ENCODE assay signal across 13 mouse cellular contexts in the genomic region with DNA sequence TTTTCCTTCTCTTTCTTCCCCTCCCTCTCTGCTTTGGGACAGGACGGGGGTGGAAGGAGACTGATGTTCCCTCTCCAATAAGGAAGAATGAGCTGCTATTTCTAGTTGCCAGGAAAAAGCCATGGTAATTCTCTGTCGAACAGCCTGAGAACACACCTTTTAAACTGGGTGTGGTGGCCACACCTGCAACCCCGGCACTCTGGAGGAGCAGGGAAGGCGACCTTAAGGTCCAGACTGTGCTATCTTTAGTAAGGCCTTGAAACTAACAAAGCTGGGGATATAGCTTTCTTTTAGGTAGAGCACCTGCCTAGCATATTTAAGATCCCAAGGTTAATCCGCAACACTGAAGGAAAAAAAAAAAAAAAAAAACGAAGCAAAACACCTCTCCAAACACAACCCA.
DNase-seq lines count a peak whose midpoint lies in the region; ATAC-seq and TF ChIP-seq lines count a peak whose summit lies in the region.
"Had no signal": no experiment of that assay in that cellular context is flagged by ENCODE, and none has a peak within 500 bp of the region (broad histone marks: within the 10 kb centered on the region; RNA-seq: fewer than 3 reads in every experiment).

No protein-coding gene starts in this region.

- intact Hi-C loops in gastrocnemius, adult 2 months (cut with DNase I): no loop called here
- intact Hi-C loops in gastrocnemius, postnatal 36 days (cut with DNase I): no loop called here

- peaks cover 8% of the 10 kb centered on the region for H3K4me1 ChIP-seq in midbrain, embryonic 13.5 days (replicated peaks)
- no peaks in the 10 kb centered on the region for H3K4me1 ChIP-seq in midbrain, postnatal 0 days (ENCODE audit: insufficient read depth, low read length)
- H3K4me1 ChIP-seq in intestine, embryonic 16.5 days (ENCODE audit: control insufficient read depth, insufficient read depth, low read length): no peaks in the 10 kb centered on the region
- H3K4me1 ChIP-seq in stomach, embryonic 16.5 days (ENCODE audit: control insufficient read depth, insufficient read depth, low read length): no peaks in the 10 kb centered on the region
- H3K4me1 ChIP-seq: liver, embryonic 12.5 days had no signal

- 74% methylated on average over 6 of the region's 6 CpGs for WGBS in midbrain, embryonic 13.5 days
- WGBS in midbrain, postnatal 0 days: 73% methylated on average over 6 of the region's 6 CpGs
- 50% methylated on average over 6 of the region's 6 CpGs for WGBS in intestine, embryonic 16.5 days
- 47% methylated on average over 6 of the region's 6 CpGs for WGBS in stomach, embryonic 16.5 days

- H3K27ac ChIP-seq in gastrocnemius, adult 2 months: peak overlapping the region; percentile 80; the same call in 1 of the 2 replicates
- H3K27ac ChIP-seq in midbrain, embryonic 13.5 days: no peak overlapping the region
- no peak overlapping the region for H3K27ac ChIP-seq in midbrain, postnatal 0 days (ENCODE audit: low read depth, low read length)
- H3K27ac ChIP-seq in intestine, embryonic 16.5 days (ENCODE audit: low read length): peak overlapping the region; percentile 78
- peak overlapping the region; percentile 36; the same call in 1 of the 2 replicates for H3K27ac ChIP-seq in stomach, embryonic 16.5 days (ENCODE audit: low read length)
- H3K27ac ChIP-seq: heart, embryonic 13.5 days; liver, embryonic 12.5 days had no signal

- no peak overlapping the region for H3K9ac ChIP-seq in midbrain, embryonic 13.5 days (replicated peaks)
- no peak overlapping the region for H3K9ac ChIP-seq in midbrain, postnatal 0 days (replicated peaks; ENCODE audit: low read length, poor library complexity, severe bottlenecking)
- H3K9ac ChIP-seq in intestine, embryonic 16.5 days (ENCODE audit: low read depth, low read length): no peak overlapping the region
- no peak overlapping the region for H3K9ac ChIP-seq in stomach, embryonic 16.5 days (ENCODE audit: low read length)
- H3K9ac ChIP-seq: heart, embryonic 13.5 days; liver, embryonic 12.5 days had no signal

- no peak for TF ChIP-seq CTCF in gastrocnemius, adult 2 months (IDR thresholded peaks at IDR 0.05)
- no peak for TF ChIP-seq CTCF in midbrain, postnatal 0 days (IDR thresholded peaks at IDR 0.05)

- H3K4me2 ChIP-seq in midbrain, embryonic 13.5 days (replicated peaks): peak overlapping the region; percentile 30
- H3K4me2 ChIP-seq in midbrain, postnatal 0 days (ENCODE audit: low read depth, low read length, poor library complexity, severe bottlenecking): no peak overlapping the region
- H3K4me2 ChIP-seq in intestine, embryonic 16.5 days (ENCODE audit: low read depth, low read length): peak overlapping the region; percentile 41
- H3K4me2 ChIP-seq in stomach, embryonic 16.5 days (ENCODE audit: low read depth, low read length): peak overlapping the region; percentile 47

- no peaks in the 10 kb centered on the region for H3K9me3 ChIP-seq in midbrain, embryonic 13.5 days
- H3K9me3 ChIP-seq in midbrain, postnatal 0 days (ENCODE audit: low read length): no peaks in the 10 kb centered on the region
- no peaks in the 10 kb centered on the region for H3K9me3 ChIP-seq in intestine, embryonic 16.5 days (ENCODE audit: control insufficient read depth, low read length)
- H3K9me3 ChIP-seq in stomach, embryonic 16.5 days (replicated peaks; ENCODE audit: control insufficient read depth, low read length): no peaks in the 10 kb centered on the region
- H3K9me3 ChIP-seq: liver, embryonic 12.5 days had no signal

- 0 out of 2 replicates have a peak, but pooled peaks have one; percentile 2 for ATAC-seq in midbrain, embryonic 13.5 days
- no peak for ATAC-seq in midbrain, postnatal 0 days (ENCODE audit: low FRiP score)
- ATAC-seq in intestine, embryonic 16.5 days: peak; percentile 95
- peak; percentile 73 for ATAC-seq in stomach, embryonic 16.5 days (ENCODE audit: insufficient read depth, low FRiP score)
- ATAC-seq: liver, embryonic 12.5 days had no signal

- H3K4me3 ChIP-seq in gastrocnemius, adult 2 months: no peak overlapping the region
- no peak overlapping the region for H3K4me3 ChIP-seq in midbrain, embryonic 13.5 days (replicated peaks)
- H3K4me3 ChIP-seq in midbrain, postnatal 0 days (ENCODE audit: low read depth, low read length): no peak overlapping the region
- no peak overlapping the region for H3K4me3 ChIP-seq in intestine, embryonic 16.5 days (ENCODE audit: low read length)
- H3K4me3 ChIP-seq in stomach, embryonic 16.5 days (replicated peaks; ENCODE audit: low read length): 0 out of 2 replicates have a peak overlapping the region, but pooled peaks have one; percentile 15
- H3K4me3 ChIP-seq: liver, embryonic 12.5 days had no signal

- DNase-seq in gastrocnemius, adult 2 months: no peak
- DNase-seq in gastrocnemius, postnatal 36 days: no peak
- no peak for DNase-seq in midbrain, postnatal 0 days (ENCODE audit: low spot score)
- DNase-seq in cerebellum, adult 9-11 months: no peak
- DNase-seq in testis, postnatal 14 days (ENCODE audit: low spot score): no peak
- DNase-seq: gastrocnemius, postnatal 25 days; spleen, adult 18-20 months had no signal

- no peaks in the 10 kb centered on the region for H3K36me3 ChIP-seq in midbrain, embryonic 13.5 days
- no peaks in the 10 kb centered on the region for H3K36me3 ChIP-seq in midbrain, postnatal 0 days (ENCODE audit: insufficient read depth, low read length)
- no peaks in the 10 kb centered on the region for H3K36me3 ChIP-seq in intestine, embryonic 16.5 days (ENCODE audit: control insufficient read depth, insufficient read depth, low read length)
- H3K36me3 ChIP-seq in stomach, embryonic 16.5 days (ENCODE audit: control insufficient read depth, insufficient read depth, low read length): no peaks in the 10 kb centered on the region
- H3K36me3 ChIP-seq: G1E; heart, embryonic 13.5 days; liver, embryonic 12.5 days had no signal

- peaks cover 7% of the 10 kb centered on the region; the same call in 1 of the 2 replicates for H3K27me3 ChIP-seq in midbrain, embryonic 13.5 days
- H3K27me3 ChIP-seq in midbrain, postnatal 0 days (ENCODE audit: insufficient read depth, low read length): 0 out of 2 replicates have a peak, but pooled peaks cover 4% of the 10 kb centered on the region
- no peaks in the 10 kb centered on the region for H3K27me3 ChIP-seq in intestine, embryonic 16.5 days (replicated peaks; ENCODE audit: control insufficient read depth, insufficient read depth, low read length)
- H3K27me3 ChIP-seq in stomach, embryonic 16.5 days (ENCODE audit: control insufficient read depth, insufficient read depth, low read length): no peaks in the 10 kb centered on the region
- H3K27me3 ChIP-seq: heart, embryonic 13.5 days; liver, embryonic 12.5 days had no signal

Comparison
In these comparisons a context has a peak if more than half of its experiments do, and no peak if none do; other contexts are left out.
1. H3K27ac ChIP-seq: peak in gastrocnemius, adult 2 months (single experiment), intestine, embryonic 16.5 days (single experiment) and stomach, embryonic 16.5 days (single experiment); none in midbrain, embryonic 13.5 days (single experiment) and midbrain, postnatal 0 days (single experiment).